Mouse (Mus musculus) CH12.LX (cell line): ENCODE data around the gene Ei24. TPM values are rescaled to one million over a fixed set of nuclear protein-coding genes. Genes with fewer than 3 reads are reported as not detected.

Source experiments
- DNase-seq: peaks from one replicate; pipeline ENCODE4 v3.0.0-alpha.2; 2013; ENCODE audit errors: extremely low read depth
- H3K27ac ChIP-seq: 2 replicates; pipeline ENCODE4 v1.5.1; 2012; ENCODE audit warnings: low read depth, mild to moderate bottlenecking, control low read depth, moderate library complexity; ENCODE audit not compliant: insufficient read depth
- H3K27me3 ChIP-seq: replicated peaks from 2 replicates; pipeline ENCODE3; 2012; ENCODE audit warnings: inconsistent platforms
- H3K36me3 ChIP-seq, 2 experiments: replicated peaks in 1 of 2; 2 replicates each; pipeline versions ENCODE3 to v1.6.1; 2012; ENCODE audit warnings: inconsistent platforms in 1 of 2, low read length in 1 of 2, mild to moderate bottlenecking in 1 of 2, mixed read lengths in 1 of 2, moderate library complexity in 1 of 2; ENCODE audit not compliant: control insufficient read depth in 1 of 2, insufficient read depth in 1 of 2
- H3K4me1 ChIP-seq, 2 experiments: 2 replicates each; pipeline ENCODE4 v1.6.1; 2012; ENCODE audit warnings: inconsistent platforms in 1 of 2, moderate library complexity in 1 of 2; ENCODE audit not compliant: insufficient read depth in 2 of 2, control insufficient read depth in 1 of 2
- H3K4me2 ChIP-seq: 2 replicates; pipeline ENCODE4 v1.6.1; 2012; ENCODE audit warnings: low read depth, mild to moderate bottlenecking, control low read depth; ENCODE audit not compliant: poor library complexity, insufficient read depth, severe bottlenecking
- H3K4me3 ChIP-seq, 3 experiments: fragments of 150-350 bp in 1 of 3; sonication (generic) in 1 of 3; replicated peaks in 1 of 3; 2 replicates each; pipeline versions ENCODE3 to v1.5.1; 2011 to 2012; ENCODE audit warnings: low read depth in 2 of 3, low read length in 2 of 3, mild to moderate bottlenecking in 2 of 3, moderate library complexity in 2 of 3, control low read depth in 1 of 3, improper control_type of control experiment in 1 of 3, inconsistent platforms in 1 of 3, mixed read lengths in 1 of 3; ENCODE audit not compliant: poor library complexity in 1 of 3
- H3K79me2 ChIP-seq: replicated peaks from 2 replicates; pipeline ENCODE4 v1.6.1; 2012; ENCODE audit warnings: mild to moderate bottlenecking, moderate library complexity; ENCODE audit not compliant: control insufficient read depth, poor library complexity, insufficient read depth, severe bottlenecking; ENCODE audit errors: extremely low read depth
- H3K9ac ChIP-seq: 2 replicates; pipeline ENCODE4 v1.6.1; 2012; ENCODE audit warnings: low read depth, mild to moderate bottlenecking, control low read depth, moderate library complexity; ENCODE audit not compliant: insufficient read depth
- H3K9me3 ChIP-seq: replicated peaks from 2 replicates; pipeline ENCODE3; 2012; ENCODE audit warnings: low read length, inconsistent platforms, mixed read lengths
- BHLHE40 ChIP-seq: IDR thresholded peaks from 2 replicates; pipeline ENCODE4 v1.6.1; 2011; ENCODE audit warnings: mild to moderate bottlenecking, low read depth, low read length, improper control_type of control experiment
- HCFC1 ChIP-seq: IDR thresholded peaks from 2 replicates; pipeline ENCODE4 v1.6.1; 2012; ENCODE audit warnings: low read depth, mild to moderate bottlenecking, inconsistent platforms, low read length, improper control_type of control experiment
- IRF4 ChIP-seq: IDR thresholded peaks from 2 replicates; pipeline ENCODE4 v1.6.1; 2014; ENCODE audit warnings: low read depth, mild to moderate bottlenecking, inconsistent platforms, low read length, improper control_type of control experiment
- JUN ChIP-seq: IDR thresholded peaks from 2 replicates; pipeline ENCODE4 v1.6.1; 2011; ENCODE audit warnings: low read depth, mild to moderate bottlenecking, low read length, improper control_type of control experiment, moderate library complexity; ENCODE audit not compliant: insufficient read depth
- MAX ChIP-seq: IDR thresholded peaks from 2 replicates; pipeline ENCODE4 v1.6.1; 2011; ENCODE audit warnings: low read length, improper control_type of control experiment
- MYC ChIP-seq: IDR thresholded peaks from 2 replicates; pipeline ENCODE4 v1.6.1; 2011; ENCODE audit warnings: low read depth, mild to moderate bottlenecking, improper control_type of control experiment, low read length
- NELFE ChIP-seq: IDR thresholded peaks from 2 replicates; pipeline ENCODE4 v1.6.1; 2011; ENCODE audit warnings: low read depth, low read length, improper control_type of control experiment
- POLR2A ChIP-seq: IDR thresholded peaks from 2 replicates; pipeline ENCODE4 v1.6.1; 2011; ENCODE audit warnings: low read depth, mild to moderate bottlenecking, improper control_type of control experiment, low read length
- POLR2AphosphoS2 ChIP-seq: IDR thresholded peaks from 2 replicates; pipeline ENCODE4 v1.6.1; 2011; ENCODE audit warnings: low read depth, low read length, improper control_type of control experiment
- RAD21 ChIP-seq: IDR thresholded peaks from 2 replicates; pipeline ENCODE4 v1.6.1; 2011; ENCODE audit warnings: low read depth, mild to moderate bottlenecking, low read length, improper control_type of control experiment, moderate library complexity
- TBP ChIP-seq: conservative IDR thresholded peaks from 2 replicates; pipeline ENCODE4 v1.6.1; 2011; ENCODE audit warnings: low read depth, low read length, improper control_type of control experiment
- TCF12 ChIP-seq: IDR thresholded peaks from 2 replicates; pipeline ENCODE4 v1.6.1; 2014; ENCODE audit warnings: low read depth, mild to moderate bottlenecking, inconsistent platforms, low read length, improper control_type of control experiment
- USF2 ChIP-seq: conservative IDR thresholded peaks from 2 replicates; pipeline ENCODE4 v1.6.1; 2011; ENCODE audit warnings: low read depth, low read length, improper control_type of control experiment
- ZC3H11A ChIP-seq: IDR thresholded peaks from 2 replicates; pipeline ENCODE4 v1.6.1; 2012; ENCODE audit warnings: low read depth, mild to moderate bottlenecking, inconsistent platforms, low read length, improper control_type of control experiment
- ZNF384 ChIP-seq: IDR thresholded peaks from 2 replicates; pipeline ENCODE4 v1.6.1; 2012; ENCODE audit warnings: low read depth, low read length, improper control_type of control experiment, inconsistent platforms
- dilution Hi-C: fragments of 300-500 bp; cut with MboI; formaldehyde crosslinking; loops from 2 replicates; pipeline ENCODE4 v1.14.3; 2020; ENCODE audit warnings: low sequenced_read_pairs; ENCODE audit not compliant: extremely low pct_unique_long_range_greater_than_20kb, extremely low pct_ligation_motif_present
- in situ Hi-C: fragments of 300-500 bp; cut with MboI; formaldehyde crosslinking; loops from 3 replicates; pipeline ENCODE4 v1.14.3; 2019; ENCODE audit warnings: low sequenced_read_pairs, low pct_ligation_motif_present, low pct_unique_long_range_greater_than_20kb, mixed read lengths
- polyA plus RNA-seq: library from polyadenylated mRNA; unstranded; fragments of >175 nt; gene quantifications from 2 replicates; pipeline ENCODE4 v1.2.1, GENCODE M21; 2012; ENCODE audit warnings: low read depth; ENCODE audit not compliant: insufficient read length
- total RNA-seq, 2 experiments: library from RNA; depleted of rRNA; stranded (reverse); fragments of 300-350 nt in 1 of 2; fragments of >200 nt in 1 of 2; gene quantifications; 2 replicates each; pipeline ENCODE4 v1.2.3; 2012 to 2014

Ei24 gene
- total and polyA plus RNA-seq, 3 experiments, result 37.7 to 64.3 (median 57.6) TPM

- no peak overlapping the region for H3K27ac ChIP-seq
- H3K9ac ChIP-seq, result no peak overlapping the region
- no peak overlapping the region for H3K4me2 ChIP-seq
- H3K36me3 ChIP-seq, result peaks cover 43 to 85% of the 10 kb centered on the region in 2 experiments
- no peak for DNase-seq
- in situ Hi-C loops (no loop called here), dilution Hi-C loops (no loop called here)
- no peaks in the 10 kb centered on the region for H3K9me3 ChIP-seq
- H3K27me3 ChIP-seq, result no peaks in the 10 kb centered on the region
- no peak overlapping the region for H3K4me3 ChIP-seq
- H3K4me1 ChIP-seq, result no peaks in the 10 kb centered on the region
- TF ChIP-seq USF2 (no peak), HCFC1 (no peak), TBP (no peak), ZNF384 (no peak), MYC (no peak), JUN (no peak), IRF4 (no peak), NELFE (no peak), MAX (no peak), POLR2AphosphoS2 (no peak), TCF12 (no peak)
- no peaks in the 10 kb centered on the region for H3K79me2 ChIP-seq
Measured at GRCm38 (mm10) chr9:36783921-36784320, 13.3 kb downstream of the Ei24 start.

GRCm38 (mm10) chr9:36769048-36769413 lies 28.2 kb downstream of the Ei24 start:
- in situ Hi-C loops, result no loop called here
- Histone ChIP-seq H3K4me1 (peaks cover 0 to 17% of the 10 kb centered on the region in 2 experiments; a peak in 2 of 4 replicates), H3K4me3 (peak overlapping the region in 2 of 3 experiments; percentile 96 to 100), H3K36me3 (peaks cover 4 to 9% of the 10 kb centered on the region in 2 experiments), H3K9me3 (no peaks in the 10 kb centered on the region), H3K4me2 (peak overlapping the region; percentile 77), H3K79me2 (peaks cover 30% of the 10 kb centered on the region), H3K9ac (peak overlapping the region; percentile 97), H3K27me3 (no peaks in the 10 kb centered on the region), H3K27ac (no peak overlapping the region)
- dilution Hi-C loops, result no loop called here
- TF ChIP-seq RAD21, result no peak
- TF ChIP-seq BHLHE40, result no peak
- no peak for TF ChIP-seq POLR2A
- no peak for TF ChIP-seq ZC3H11A
- peak; percentile 12 for DNase-seq
